Mouse (Mus musculus) midbrain, embryonic 11.5 days (tissue): Measurements from ENCODE around the gene Gm45062. TPM values are rescaled to one million over a fixed set of nuclear protein-coding genes. Genes with fewer than 3 reads are reported as not detected.
A peak's percentile ranks its signal among the peaks of the same experiment; 100 is the strongest.

Experiments used
- ATAC-seq: fragments of 200-750 bp; cut with Nextera tagmentation; 2 replicates; pipeline ENCODE4 v1.8.0; 2017; ENCODE audit warnings: moderate TSS enrichment, moderate library complexity; ENCODE audit not compliant: low FRiP score
- DNase-seq: peaks from one replicate; pipeline ENCODE4 v3.0.0; 2015; ENCODE audit warnings: low spot score; ENCODE audit errors: missing footprints
- H3K27ac ChIP-seq: fragments of 300-500 bp; sonication (generic); 2 replicates; pipeline ENCODE4 v1.5.1; 2014; ENCODE audit warnings: low read depth, low read length
- H3K27me3 ChIP-seq: fragments of 300-500 bp; sonication (generic); 2 replicates; pipeline ENCODE4 v1.6.1; 2014; ENCODE audit warnings: mild to moderate bottlenecking, low read length, moderate library complexity, mixed read lengths; ENCODE audit not compliant: control insufficient read depth, insufficient read depth
- H3K36me3 ChIP-seq: fragments of 300-500 bp; sonication (generic); 2 replicates; pipeline ENCODE4 v1.6.1; 2014; ENCODE audit warnings: mild to moderate bottlenecking, low read length, moderate library complexity, mixed read lengths; ENCODE audit not compliant: control insufficient read depth, insufficient read depth
- H3K4me1 ChIP-seq: fragments of 300-500 bp; sonication (generic); 2 replicates; pipeline ENCODE4 v1.6.1; 2014; ENCODE audit warnings: low read length; ENCODE audit not compliant: control insufficient read depth, insufficient read depth
- H3K4me2 ChIP-seq: fragments of 300-500 bp; sonication (generic); 2 replicates; pipeline ENCODE4 v1.6.1; 2014; ENCODE audit warnings: mild to moderate bottlenecking, moderate library complexity
- H3K4me3 ChIP-seq: fragments of 300-500 bp; sonication (generic); 2 replicates; pipeline ENCODE4 v1.5.1; 2014; ENCODE audit warnings: low read depth, low read length
- H3K9ac ChIP-seq: fragments of 300-500 bp; sonication (generic); 2 replicates; pipeline ENCODE4 v1.6.1; 2014; ENCODE audit warnings: low read length
- H3K9me3 ChIP-seq: fragments of 300-500 bp; sonication (generic); 2 replicates; pipeline ENCODE4 v1.6.1; 2016; ENCODE audit warnings: low read length; ENCODE audit not compliant: control insufficient read depth
- WGBS: fragments of 180-500 bp; shearing (Covaris S2); extraction: QIAGEN DNeasy Blood & Tissue Kit; methylation state at CpG from one replicate; pipeline ENCODE4 v1.1.7; 2014; 5-methylcytosine and 5-hydroxymethylcytosine counted together
- polyA plus RNA-seq: library from polyadenylated mRNA; unstranded; fragments of >200 nt; fragmentation: Nextera tagmentation; extraction: Ambion mirVana; gene quantifications from 2 replicates; pipeline ENCODE4 v1.2.1, GENCODE M21; 2014

The Gm45062 gene
- polyA plus RNA-seq, result 15.6 and 19.9 TPM in 2 replicates

GRCm38 (mm10) chr6:8259004-8259666, at the start of gene Gm45062, which contains the start of the genes Rpa3 and Umad1:
Gm45062 (plus strand) TSS chr6:8259450.
Rpa3 (minus strand) TSS chr6:8259173.
Umad1 (plus strand) TSS chr6:8259288.
- Histone ChIP-seq H3K4me3 (peak within 1 kb of the TSS; percentile 80), H3K4me2 (peak within 1 kb of the TSS; percentile 92), H3K27ac (peak within 1 kb of the TSS; percentile 7; the same call in 1 of the 2 replicates), H3K9ac (peak within 1 kb of the TSS; percentile 74), H3K27me3 (no peaks in the 10 kb centered on the region), H3K36me3 (no peaks in the 10 kb centered on the region), H3K9me3 (no peaks in the 10 kb centered on the region), H3K4me1 (peaks cover 7% of the 10 kb centered on the region)
- peak; percentile 99 for DNase-seq
- under 1% methylated on average over 64 of the region's 64 CpGs for WGBS
- ATAC-seq, result peak; percentile 100

GRCm38 (mm10) chr6:8209866-8210186, 49.4 kb upstream of the Gm45062 start:
- H3K27ac ChIP-seq, result peak overlapping the region; percentile 82; the same call in 1 of the 2 replicates
- ATAC-seq, result peak; percentile 4; the same call in 1 of the 2 replicates
- no peaks in the 10 kb centered on the region for H3K9me3 ChIP-seq
- H3K36me3 ChIP-seq, result no peaks in the 10 kb centered on the region; the same call in 1 of the 2 replicates
- 14% methylated on average over 10 of the region's 10 CpGs for WGBS
- H3K9ac ChIP-seq, result peak overlapping the region; percentile 80
- peaks cover 7% of the 10 kb centered on the region; the same call in 1 of the 2 replicates for H3K4me1 ChIP-seq
- H3K27me3 ChIP-seq, result no peaks in the 10 kb centered on the region
- DNase-seq, result no peak
- H3K4me2 ChIP-seq, result peak overlapping the region; percentile 58
- H3K4me3 ChIP-seq, result peak overlapping the region; percentile 64

- peaks cover 7% of the 10 kb centered on the region; the same call in 1 of the 2 replicates for H3K4me1 ChIP-seq
- H3K4me2 ChIP-seq, result peak overlapping the region; percentile 58
- no peak overlapping the region for H3K27ac ChIP-seq
- no peak for ATAC-seq
- WGBS, result 92% methylated on average over 3 of the region's 3 CpGs
- no peak overlapping the region for H3K9ac ChIP-seq
- no peaks in the 10 kb centered on the region; the same call in 1 of the 2 replicates for H3K36me3 ChIP-seq
- H3K4me3 ChIP-seq, result no peak overlapping the region
- DNase-seq, result no peak
- H3K9me3 ChIP-seq, result no peaks in the 10 kb centered on the region
- H3K27me3 ChIP-seq, result no peaks in the 10 kb centered on the region
These were observed 48.6 kb upstream of the Gm45062 start for GRCm38 (mm10) chr6:8210661-8211060.

GRCm38 (mm10) chr6:8227035-8227434, 32.2 kb upstream of the Gm45062 start:
- H3K27ac ChIP-seq, result no peak overlapping the region
- H3K27me3 ChIP-seq, result no peaks in the 10 kb centered on the region
- ATAC-seq (no peak), DNase-seq (no peak)
- no peak overlapping the region for H3K4me3 ChIP-seq
- no peaks in the 10 kb centered on the region; the same call in 1 of the 2 replicates for H3K36me3 ChIP-seq
- H3K9ac ChIP-seq, result no peak overlapping the region
- H3K4me2 ChIP-seq, result no peak overlapping the region
- no peaks in the 10 kb centered on the region for H3K4me1 ChIP-seq
- no peaks in the 10 kb centered on the region for H3K9me3 ChIP-seq
- 88% methylated on average over 3 of the region's 3 CpGs for WGBS

- no peaks in the 10 kb centered on the region for H3K4me1 ChIP-seq
- no peak overlapping the region for H3K27ac ChIP-seq
- no peak overlapping the region for H3K9ac ChIP-seq
- no peak overlapping the region for H3K4me2 ChIP-seq
- no peaks in the 10 kb centered on the region for H3K27me3 ChIP-seq
- no peaks in the 10 kb centered on the region for H3K36me3 ChIP-seq
- H3K4me3 ChIP-seq, result no peak overlapping the region
- H3K9me3 ChIP-seq, result no peaks in the 10 kb centered on the region
- DNase-seq (no peak), ATAC-seq (no peak)
- WGBS, result 86% methylated on average over 3 of the region's 3 CpGs
These were observed 30.7 kb upstream of the Gm45062 start for GRCm38 (mm10) chr6:8228596-8228995.

GRCm38 (mm10) chr6:8258316-8258715, 934 bp upstream of the Gm45062 start:
- H3K27me3 ChIP-seq, result no peaks in the 10 kb centered on the region
- H3K4me3 ChIP-seq, result peak overlapping the region; percentile 80
- no peaks in the 10 kb centered on the region for H3K36me3 ChIP-seq
- peak overlapping the region; percentile 81 for H3K4me2 ChIP-seq
- no peak overlapping the region for H3K27ac ChIP-seq
- peaks cover 7% of the 10 kb centered on the region for H3K4me1 ChIP-seq
- ATAC-seq (no peak), DNase-seq (no peak)
- no peaks in the 10 kb centered on the region for H3K9me3 ChIP-seq
- peak overlapping the region; percentile 72 for H3K9ac ChIP-seq
- 13% methylated on average over 6 of the region's 6 CpGs for WGBS

- no peak for DNase-seq
- ATAC-seq, result no peak
- Histone ChIP-seq H3K36me3 (no peaks in the 10 kb centered on the region), H3K9me3 (no peaks in the 10 kb centered on the region), H3K4me3 (peak overlapping the region; percentile 80), H3K4me1 (peaks cover 7% of the 10 kb centered on the region), H3K27ac (no peak overlapping the region), H3K4me2 (peak overlapping the region; percentile 92), H3K27me3 (no peaks in the 10 kb centered on the region), H3K9ac (peak overlapping the region; percentile 74)
- WGBS, result under 1% methylated on average over 8 of the region's 8 CpGs
These were observed 406 bp downstream of the Gm45062 start for GRCm38 (mm10) chr6:8259667-8260044.

GRCm38 (mm10) chr6:8271047-8271446, 11.8 kb downstream of the Gm45062 start:
- Histone ChIP-seq H3K27me3 (no peaks in the 10 kb centered on the region), H3K9ac (no peak overlapping the region), H3K36me3 (no peaks in the 10 kb centered on the region), H3K27ac (no peak overlapping the region), H3K4me1 (no peaks in the 10 kb centered on the region), H3K4me3 (no peak overlapping the region), H3K9me3 (no peaks in the 10 kb centered on the region), H3K4me2 (no peak overlapping the region)
- no peak for DNase-seq
- ATAC-seq, result no peak
- WGBS, result 92% methylated on average over 3 of the region's 3 CpGs

GRCm38 (mm10) chr6:8274387-8275054, 15.3 kb downstream of the Gm45062 start:
- ATAC-seq, result no peak
- H3K27ac ChIP-seq, result no peak overlapping the region
- 43% methylated on average over 6 of the region's 6 CpGs for WGBS

More at GRCm38 (mm10) chr6:8274387-8275054, 15.3 kb downstream of the Gm45062 start:
- Histone ChIP-seq H3K4me1 (no peaks in the 10 kb centered on the region), H3K27me3 (no peaks in the 10 kb centered on the region), H3K9me3 (no peaks in the 10 kb centered on the region), H3K4me3 (no peak overlapping the region), H3K9ac (no peak overlapping the region), H3K4me2 (no peak overlapping the region), H3K36me3 (no peaks in the 10 kb centered on the region)
- DNase-seq, result peak; percentile 85
